Mouse (Mus musculus): ENCODE data around the gene Kcnip4.

Kcnip4 gene

GRCm38 (mm10) chr5:48544784-48545734 is 979.6 kb downstream of the Kcnip4 start:
- peak; percentile 69 for DNase-seq

GRCm38 (mm10) chr5:48518035-48518434 is 1006.7 kb downstream of the Kcnip4 start:
- DNase-seq = peak; percentile 7

- no peak for DNase-seq
Observed at GRCm38 (mm10) chr5:48513354-48513753, 1011.4 kb downstream of the Kcnip4 start.

- DNase-seq = no peak
Observed at GRCm38 (mm10) chr5:48511357-48511756, 1013.4 kb downstream of the Kcnip4 start.

GRCm38 (mm10) chr5:48510241-48510640 is 1014.5 kb downstream of the Kcnip4 start:
- no peak for DNase-seq

GRCm38 (mm10) chr5:48509194-48509930 is 1015.3 kb downstream of the Kcnip4 start:
- DNase-seq = no peak

GRCm38 (mm10) chr5:48503094-48503493 is 1021.6 kb downstream of the Kcnip4 start:
- DNase-seq = no peak

GRCm38 (mm10) chr5:48502442-48502841 is 1022.3 kb downstream of the Kcnip4 start:
- DNase-seq = no peak

- DNase-seq = no peak
Observed at GRCm38 (mm10) chr5:48500204-48500603, 1024.5 kb downstream of the Kcnip4 start.

GRCm38 (mm10) chr5:48490864-48491477 is 1033.7 kb downstream of the Kcnip4 start:
- DNase-seq = no peak

GRCm38 (mm10) chr5:48489549-48490288 is 1035.0 kb downstream of the Kcnip4 start:
- DNase-seq = peak; percentile 18

- DNase-seq = no peak
Observed at GRCm38 (mm10) chr5:48483112-48483511, 1041.6 kb downstream of the Kcnip4 start.

- no peak for DNase-seq
Observed at GRCm38 (mm10) chr5:48460221-48460620, 1064.5 kb downstream of the Kcnip4 start.

- DNase-seq = no peak
Observed at GRCm38 (mm10) chr5:48448888-48449287, 1075.8 kb downstream of the Kcnip4 start.

GRCm38 (mm10) chr5:48430459-48430858 is 1094.2 kb downstream of the Kcnip4 start:
- DNase-seq = peak; percentile 50

- DNase-seq = no peak
Observed at GRCm38 (mm10) chr5:48421957-48422356, 1102.8 kb downstream of the Kcnip4 start.

- no peak for DNase-seq
Observed at GRCm38 (mm10) chr5:48419741-48420140, 1105.0 kb downstream of the Kcnip4 start.

- DNase-seq = no peak
Observed at GRCm38 (mm10) chr5:48412261-48412660, 1112.4 kb downstream of the Kcnip4 start.

- no peak for DNase-seq
Observed at GRCm38 (mm10) chr5:48411462-48411861, 1113.2 kb downstream of the Kcnip4 start.

GRCm38 (mm10) chr5:48410348-48410747 is 1114.4 kb downstream of the Kcnip4 start:
- no peak for DNase-seq

- no peak for DNase-seq
Observed at GRCm38 (mm10) chr5:48408276-48408675, 1116.4 kb downstream of the Kcnip4 start.

- DNase-seq = no peak
Observed at GRCm38 (mm10) chr5:48402497-48402896, 1122.2 kb downstream of the Kcnip4 start.

Data from retina, postnatal 1 day (tissue).